Mouse (Mus musculus) heart, embryonic 11.5 days (tissue): Measurements from ENCODE around the gene Pink1. TPM values are rescaled to one million over a fixed set of nuclear protein-coding genes. Genes with fewer than 3 reads are reported as not detected.

Source experiments
- ATAC-seq: fragments of 200-750 bp; cut with Nextera tagmentation; replicated peaks from 2 replicates; pipeline ENCODE4 v1.8.0; 2017; ENCODE audit warnings: moderate library complexity; ENCODE audit not compliant: insufficient number of reproducible peaks, low FRiP score, low TSS enrichment
- H3K27ac ChIP-seq: fragments of 300-500 bp; sonication (generic); 2 replicates; pipeline ENCODE4 v1.5.1; 2014; ENCODE audit warnings: mild to moderate bottlenecking, low read depth, low read length
- H3K27me3 ChIP-seq: fragments of 300-500 bp; sonication (generic); 2 replicates; pipeline ENCODE4 v1.6.1; 2014; ENCODE audit warnings: mild to moderate bottlenecking, low read length, mixed read lengths; ENCODE audit not compliant: control insufficient read depth, insufficient read depth
- H3K36me3 ChIP-seq: fragments of 300-500 bp; sonication (generic); 2 replicates; pipeline ENCODE4 v1.6.1; 2014; ENCODE audit warnings: mild to moderate bottlenecking, low read length, moderate library complexity, mixed read lengths; ENCODE audit not compliant: control insufficient read depth, insufficient read depth
- H3K4me1 ChIP-seq: fragments of 300-500 bp; sonication (generic); 2 replicates; pipeline ENCODE4 v1.6.1; 2014; ENCODE audit warnings: low read length; ENCODE audit not compliant: control insufficient read depth, insufficient read depth
- H3K4me2 ChIP-seq: fragments of 300-500 bp; sonication (generic); 2 replicates; pipeline ENCODE4 v1.6.1; 2014; ENCODE audit warnings: mild to moderate bottlenecking, moderate library complexity
- H3K4me3 ChIP-seq: fragments of 300-500 bp; sonication (generic); 2 replicates; pipeline ENCODE4 v1.5.1; 2014; ENCODE audit warnings: low read depth, low read length
- H3K9ac ChIP-seq: fragments of 300-500 bp; sonication (generic); 2 replicates; pipeline ENCODE4 v1.6.1; 2014; ENCODE audit warnings: mild to moderate bottlenecking, low read depth, low read length, moderate library complexity
- H3K9me3 ChIP-seq: fragments of 300-500 bp; sonication (generic); replicated peaks from 2 replicates; pipeline ENCODE4 v1.6.1; 2016; ENCODE audit warnings: low read length; ENCODE audit not compliant: control insufficient read depth
- WGBS: fragments of 180-500 bp; shearing (Covaris S2); extraction: QIAGEN DNeasy Blood & Tissue Kit; methylation state at CpG from one replicate; pipeline ENCODE4 v1.1.7; 2014; ENCODE audit not compliant: insufficient replicate concordance; 5-methylcytosine and 5-hydroxymethylcytosine counted together
- polyA plus RNA-seq: library from polyadenylated mRNA; unstranded; fragments of >200 nt; fragmentation: Nextera tagmentation; extraction: Ambion mirVana; gene quantifications from 2 replicates; pipeline ENCODE4 v1.2.1, GENCODE M21; 2014

The Pink1 gene
- polyA plus RNA-seq, 1 experiment from 2014 or later, result 22.9 TPM

- H3K9me3 ChIP-seq, result no peaks in the 10 kb centered on the region
- no peak for ATAC-seq
- H3K4me2 ChIP-seq, result no peak overlapping the region
- peaks cover 9% of the 10 kb centered on the region for H3K4me1 ChIP-seq
- H3K4me3 ChIP-seq, result no peak overlapping the region
- no peak overlapping the region for H3K9ac ChIP-seq
- H3K27ac ChIP-seq, result no peak overlapping the region
- H3K36me3 ChIP-seq, result no peaks in the 10 kb centered on the region
- 59% methylated on average over 1 of the region's 1 CpGs for WGBS
- no peaks in the 10 kb centered on the region for H3K27me3 ChIP-seq
Observed at GRCm38 (mm10) chr4:138347280-138347679, 21.2 kb upstream of the Pink1 start.

- H3K27me3 ChIP-seq, result no peaks in the 10 kb centered on the region; the same call in 1 of the 2 replicates
- H3K27ac ChIP-seq, result no peak overlapping the region
- 77% methylated on average over 9 of the region's 9 CpGs for WGBS
- H3K36me3 ChIP-seq, result no peaks in the 10 kb centered on the region
- no peak for ATAC-seq
- H3K4me2 ChIP-seq, result no peak overlapping the region
- no peaks in the 10 kb centered on the region for H3K9me3 ChIP-seq
- no peak overlapping the region for H3K4me3 ChIP-seq
- H3K9ac ChIP-seq, result no peak overlapping the region
- peaks cover 9% of the 10 kb centered on the region for H3K4me1 ChIP-seq
Observed at GRCm38 (mm10) chr4:138344891-138345545, 18.9 kb upstream of the Pink1 start.

DNA sequence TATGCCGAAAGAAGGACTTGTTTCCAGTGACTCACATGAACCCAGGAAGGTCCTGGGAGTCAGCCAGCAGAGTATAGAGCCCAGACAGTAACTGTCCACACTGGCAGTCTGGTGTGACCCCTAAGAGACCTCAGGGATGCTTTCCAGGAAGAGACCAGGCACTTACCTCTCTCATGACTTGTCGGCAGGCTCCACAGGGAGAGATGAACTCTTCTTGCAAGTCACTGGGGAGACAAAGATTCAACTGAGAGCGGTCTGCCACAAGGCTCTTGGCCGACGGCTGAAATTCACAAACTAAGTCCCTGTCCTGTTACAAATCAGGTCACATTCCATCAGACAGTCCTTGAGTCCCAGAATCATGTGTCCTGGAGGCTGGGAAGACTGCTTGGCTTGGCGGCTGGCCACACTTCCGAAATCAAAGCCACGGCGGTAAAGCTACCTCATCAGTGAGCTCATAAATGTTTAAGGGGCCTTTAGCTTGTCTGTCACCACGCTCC is 17.3 kb upstream of the Pink1 start:
- Histone ChIP-seq H3K9me3 (no peaks in the 10 kb centered on the region), H3K27me3 (no peaks in the 10 kb centered on the region; the same call in 1 of the 2 replicates), H3K27ac (peak overlapping the region; percentile 67), H3K36me3 (no peaks in the 10 kb centered on the region), H3K9ac (peak overlapping the region; percentile 13; the same call in 1 of the 2 replicates), H3K4me1 (peaks cover 9% of the 10 kb centered on the region), H3K4me3 (no peak overlapping the region), H3K4me2 (0 out of 2 replicates have a peak overlapping the region, but pooled peaks have one; percentile 11)
- WGBS, result 48% methylated on average over 10 of the region's 10 CpGs
- ATAC-seq, result no peak

- Histone ChIP-seq H3K4me1 (peaks cover 9% of the 10 kb centered on the region), H3K27ac (peak overlapping the region; percentile 67), H3K9ac (no peak overlapping the region), H3K27me3 (no peaks in the 10 kb centered on the region; the same call in 1 of the 2 replicates), H3K9me3 (no peaks in the 10 kb centered on the region), H3K4me2 (0 out of 2 replicates have a peak overlapping the region, but pooled peaks have one; percentile 11), H3K36me3 (no peaks in the 10 kb centered on the region), H3K4me3 (no peak overlapping the region)
- no peak for ATAC-seq
- 70% methylated on average over 6 of the region's 6 CpGs for WGBS
Observed at GRCm38 (mm10) chr4:138342778-138343177, 16.7 kb upstream of the Pink1 start.

DNA sequence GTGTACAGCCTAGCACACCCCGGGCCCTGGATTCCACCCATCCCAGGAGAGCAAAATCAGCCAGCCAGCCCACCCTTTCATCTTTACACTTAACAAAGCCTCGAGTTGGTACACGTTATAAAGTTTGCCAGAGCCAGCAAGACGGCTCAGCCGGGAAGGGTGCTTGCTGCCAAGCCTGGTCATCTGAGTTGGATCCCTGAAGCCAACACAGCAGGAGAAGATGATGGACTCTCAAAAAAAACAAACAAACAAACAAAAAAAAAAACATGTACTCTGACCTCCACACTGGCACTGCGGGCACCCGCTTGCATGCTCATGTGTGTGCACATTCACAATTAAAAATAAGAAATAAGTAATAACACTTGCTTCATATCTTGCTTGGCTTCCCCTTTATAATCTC is 15.9 kb upstream of the Pink1 start:
- H3K4me2 ChIP-seq, result no peak overlapping the region
- ATAC-seq, result no peak

DNA sequence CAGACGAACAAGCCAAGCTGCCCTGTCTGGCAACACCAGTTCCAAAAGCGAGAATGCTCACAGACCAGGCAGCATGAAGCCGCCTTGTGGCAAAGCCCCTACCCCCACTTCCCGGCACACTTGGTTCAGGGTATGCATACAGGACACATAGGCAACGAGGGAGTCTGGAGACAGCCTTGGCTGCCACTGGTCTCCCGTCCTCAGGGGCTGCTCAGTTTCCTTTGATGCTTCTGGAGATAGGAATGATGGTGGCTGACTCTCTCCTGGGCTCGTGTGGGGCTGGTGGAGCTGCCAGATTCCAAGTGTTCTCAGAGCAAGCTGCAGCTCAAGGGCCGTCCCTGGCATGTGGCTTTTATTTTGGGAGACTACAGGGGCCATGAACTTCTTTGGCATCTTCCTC is 15.3 kb upstream of the Pink1 start:
- H3K27me3 ChIP-seq, result no peaks in the 10 kb centered on the region; the same call in 1 of the 2 replicates
- H3K4me2 ChIP-seq, result no peak overlapping the region
- ATAC-seq, result no peak
- peaks cover 9% of the 10 kb centered on the region for H3K4me1 ChIP-seq
- H3K9ac ChIP-seq, result no peak overlapping the region
- no peaks in the 10 kb centered on the region for H3K36me3 ChIP-seq
- no peaks in the 10 kb centered on the region for H3K9me3 ChIP-seq
- no peak overlapping the region for H3K4me3 ChIP-seq
- 48% methylated on average over 8 of the region's 8 CpGs for WGBS
- H3K27ac ChIP-seq, result no peak overlapping the region

More for the DNA sequence above, 15.9 kb upstream of the Pink1 start:
- H3K27me3 ChIP-seq, result no peaks in the 10 kb centered on the region; the same call in 1 of the 2 replicates
- no peaks in the 10 kb centered on the region for H3K36me3 ChIP-seq
- H3K4me3 ChIP-seq, result no peak overlapping the region
- WGBS, result 75% methylated on average over 7 of the region's 7 CpGs
- H3K9ac ChIP-seq, result no peak overlapping the region
- no peaks in the 10 kb centered on the region for H3K9me3 ChIP-seq
- H3K4me1 ChIP-seq, result peaks cover 9% of the 10 kb centered on the region
- H3K27ac ChIP-seq, result no peak overlapping the region

DNA sequence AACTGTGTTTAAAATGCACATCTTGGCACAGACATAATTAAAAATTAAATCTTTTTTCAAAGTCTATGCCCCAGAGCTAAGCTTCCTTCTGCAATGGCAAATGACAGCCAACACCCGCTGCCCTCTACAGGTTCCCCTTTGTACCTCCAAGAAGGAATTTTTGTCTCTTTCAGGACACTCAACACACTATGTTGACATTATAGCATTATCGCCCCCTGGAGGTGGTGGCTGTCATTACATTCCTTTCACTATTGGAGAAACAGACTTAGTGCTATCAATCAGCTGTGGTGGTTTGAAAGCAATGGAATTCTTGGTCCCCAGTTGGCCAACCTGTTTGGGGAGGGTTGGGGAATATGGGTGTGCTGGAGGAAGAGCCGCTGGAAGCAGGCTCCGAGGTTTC is 13.9 kb upstream of the Pink1 start:
- Histone ChIP-seq H3K4me3 (no peak overlapping the region), H3K4me2 (no peak overlapping the region), H3K4me1 (peaks cover 9% of the 10 kb centered on the region), H3K27me3 (no peaks in the 10 kb centered on the region; the same call in 1 of the 2 replicates), H3K36me3 (no peaks in the 10 kb centered on the region), H3K9me3 (no peaks in the 10 kb centered on the region), H3K9ac (no peak overlapping the region), H3K27ac (no peak overlapping the region)
- ATAC-seq, result no peak
- 22% methylated on average over 4 of the region's 4 CpGs for WGBS

- 75% methylated on average over 9 of the region's 9 CpGs for WGBS
- Histone ChIP-seq H3K4me2 (no peak overlapping the region), H3K4me1 (no peaks in the 10 kb centered on the region; the same call in 1 of the 2 replicates), H3K36me3 (no peaks in the 10 kb centered on the region), H3K9ac (no peak overlapping the region), H3K9me3 (no peaks in the 10 kb centered on the region), H3K27me3 (peaks cover 3% of the 10 kb centered on the region), H3K4me3 (no peak overlapping the region), H3K27ac (no peak overlapping the region)
- no peak for ATAC-seq
Observed at GRCm38 (mm10) chr4:138337341-138337740, 11.2 kb upstream of the Pink1 start.

DNA sequence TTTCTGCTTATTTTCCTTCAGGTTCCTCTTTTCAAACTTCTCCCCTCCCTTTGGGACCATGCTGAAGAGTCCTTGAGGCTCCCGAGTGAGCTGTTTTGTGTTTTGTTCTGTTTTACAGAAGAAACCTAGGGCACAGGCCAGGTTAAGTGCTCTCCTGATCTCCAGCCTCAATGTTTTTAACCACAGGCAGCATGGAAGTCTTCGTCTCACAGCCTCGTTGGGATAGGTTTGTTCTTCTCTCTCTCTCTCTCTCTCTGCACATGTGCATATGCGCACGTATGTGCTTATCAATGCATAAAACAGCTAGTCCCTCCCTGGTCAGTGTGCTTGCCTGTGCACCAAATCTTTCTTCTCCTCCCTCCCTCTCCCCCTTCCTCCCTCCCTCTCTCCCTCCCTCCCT is 10.8 kb upstream of the Pink1 start:
- Histone ChIP-seq H3K9ac (no peak overlapping the region), H3K4me3 (no peak overlapping the region), H3K27me3 (peaks cover 6% of the 10 kb centered on the region), H3K9me3 (no peaks in the 10 kb centered on the region), H3K4me2 (no peak overlapping the region), H3K27ac (no peak overlapping the region), H3K36me3 (no peaks in the 10 kb centered on the region), H3K4me1 (no peaks in the 10 kb centered on the region)
- no peak for ATAC-seq
- 71% methylated on average over 5 of the region's 5 CpGs for WGBS
